Mouse (Mus musculus) liver, embryonic 14.5 days (tissue): ENCODE data around the gene Serpinh1. TPM values are rescaled to one million over a fixed set of nuclear protein-coding genes. Genes with fewer than 3 reads are reported as not detected.

Source experiments
- ATAC-seq: fragments of 200-750 bp; cut with Nextera tagmentation; 2 replicates; pipeline ENCODE4 v1.8.0; 2017; ENCODE audit warnings: moderate number of reproducible peaks, mild to moderate bottlenecking, moderate library complexity; ENCODE audit not compliant: insufficient read depth
- DNase-seq, 3 experiments: peaks; one replicate each; pipeline ENCODE4 v3.0.0-alpha.2; 2012 to 2013; ENCODE audit warnings: low read depth in 3 of 3, low spot score in 3 of 3
- H3K27ac ChIP-seq: fragments of 300-500 bp; sonication (generic); 2 replicates; pipeline ENCODE4 v1.5.1; 2014; ENCODE audit warnings: moderate library complexity, mild to moderate bottlenecking, control low read depth, inconsistent platforms
- H3K27me3 ChIP-seq: fragments of 300-500 bp; sonication (generic); 2 replicates; pipeline ENCODE4 v1.6.1; 2014; ENCODE audit warnings: mild to moderate bottlenecking, low read length, moderate library complexity; ENCODE audit not compliant: control insufficient read depth, insufficient read depth
- H3K36me3 ChIP-seq: fragments of 300-500 bp; sonication (generic); replicated peaks from 2 replicates; pipeline ENCODE4 v1.6.1; 2014; ENCODE audit warnings: low read depth; ENCODE audit not compliant: control insufficient read depth, insufficient read depth
- H3K4me1 ChIP-seq, 2 experiments: fragments of 200-500 bp in 1 of 2; fragments of 300-500 bp in 1 of 2; sonication (generic) in 1 of 2; replicated peaks; 2 replicates each; pipeline ENCODE4 v1.6.1; 2012 to 2014; ENCODE audit warnings: antibody characterized with exemption in 1 of 2, inconsistent platforms in 1 of 2, low read length in 1 of 2; ENCODE audit not compliant: control insufficient read depth in 2 of 2, insufficient read depth in 2 of 2
- H3K4me2 ChIP-seq: fragments of 300-500 bp; sonication (generic); 2 replicates; pipeline ENCODE4 v1.6.1; 2014; ENCODE audit warnings: low read depth, mild to moderate bottlenecking, control low read depth, moderate library complexity
- H3K4me3 ChIP-seq, 2 experiments: fragments of 200-500 bp in 1 of 2; fragments of 300-500 bp in 1 of 2; sonication (generic) in 1 of 2; 2 replicates each; pipeline ENCODE4 v1.5.1; 2012 to 2014; ENCODE audit warnings: low read depth in 2 of 2, low read length in 2 of 2, mild to moderate bottlenecking in 2 of 2, control low read depth in 1 of 2, inconsistent platforms in 1 of 2, moderate library complexity in 1 of 2; ENCODE audit not compliant: insufficient read depth in 1 of 2
- H3K9ac ChIP-seq: fragments of 300-500 bp; sonication (generic); replicated peaks from 2 replicates; pipeline ENCODE4 v1.6.1; 2014; ENCODE audit warnings: mild to moderate bottlenecking, control low read depth, moderate library complexity
- H3K9me3 ChIP-seq: fragments of 300-500 bp; sonication (generic); 2 replicates; pipeline ENCODE4 v1.6.1; 2016; ENCODE audit warnings: low read length, mixed read lengths; ENCODE audit not compliant: control insufficient read depth
- CTCF ChIP-seq: IDR thresholded peaks from 2 replicates; pipeline ENCODE4 v1.5.1; 2016; ENCODE audit warnings: antibody characterized with exemption, low read depth, control low read depth
- EP300 ChIP-seq: IDR thresholded peaks from 2 replicates; pipeline ENCODE4 v1.6.1; 2016; ENCODE audit warnings: antibody characterized with exemption, low read depth
- WGBS: fragments of 180-500 bp; shearing (Covaris S2); extraction: QIAGEN DNeasy Blood & Tissue Kit; methylation state at CpG from one replicate; pipeline ENCODE4 v1.1.7; 2014; ENCODE audit not compliant: insufficient replicate concordance; 5-methylcytosine and 5-hydroxymethylcytosine counted together
- polyA plus RNA-seq, 2 experiments: library from polyadenylated mRNA; depleted of rRNA in 1 of 2; stranded (reverse) in 1 of 2; unstranded in 1 of 2; fragments of >200 nt; fragmentation: Nextera tagmentation in 1 of 2; extraction: Ambion mirVana in 1 of 2; gene quantifications; 2 replicates each; pipeline versions ENCODE4 v1.2.1 to v1.2.3; 2012 to 2014

The Serpinh1 gene
- 34.5 and 34.9 TPM in 2 replicates for polyA plus RNA-seq (2012; rRNA removed)
- polyA plus RNA-seq (2014; fragmentation: Nextera tagmentation; extraction: Ambion mirVana), result 23.3 and 23.4 TPM in 2 replicates

DNA sequence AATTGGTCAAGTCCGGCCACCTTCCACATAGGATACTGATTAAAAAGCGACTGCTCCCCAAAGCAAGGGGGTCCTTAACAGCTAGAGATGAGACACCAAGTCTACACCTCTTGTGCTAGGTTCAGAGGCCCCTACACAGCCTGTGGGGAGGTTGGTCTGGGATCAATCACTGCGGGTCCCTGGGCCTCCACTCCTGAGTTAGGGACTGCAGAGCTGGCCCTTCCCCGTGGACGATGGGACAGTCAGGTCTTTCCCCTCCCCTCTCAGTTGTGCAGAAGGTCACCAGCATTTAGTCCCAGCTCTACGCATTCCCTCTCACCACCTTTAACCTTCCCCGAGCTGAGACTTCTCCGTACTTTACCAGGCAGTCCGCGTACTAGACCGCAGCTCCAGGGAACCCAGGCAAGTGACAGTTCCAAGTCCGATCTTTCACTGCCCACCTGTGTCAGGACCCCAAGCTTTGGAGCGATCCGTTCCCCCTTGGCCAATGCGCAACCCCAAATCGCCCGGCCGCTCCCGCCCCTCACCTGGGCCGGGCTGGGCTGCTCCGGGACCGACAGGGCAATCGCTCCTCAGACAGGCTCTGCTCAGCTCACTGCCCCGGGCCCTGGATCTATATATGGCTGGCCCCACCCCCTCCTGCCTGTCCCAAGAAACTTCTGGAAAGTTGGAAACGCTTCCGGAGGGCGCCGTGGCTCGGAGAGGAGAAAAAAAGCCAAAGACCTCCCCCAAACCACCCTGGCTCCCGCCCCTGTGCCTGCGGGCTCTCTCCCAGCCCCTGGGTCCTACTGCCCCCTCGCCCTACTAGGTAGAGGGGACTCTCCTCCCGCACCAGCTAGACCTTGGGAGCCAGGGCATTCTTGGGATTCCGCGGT is at the start of gene Serpinh1:
Gene Serpinh1 (minus strand): TSS at position 714 of the 875 bp plus-strand sequence.
- Histone ChIP-seq H3K4me1 (peaks cover 0 to 2% of the 10 kb centered on the region in 2 experiments; a peak in 1 of 4 replicates), H3K4me3 (peak within 1 kb of the TSS; percentile 34 to 68), H3K27me3 (peaks cover 6% of the 10 kb centered on the region), H3K4me2 (peak within 1 kb of the TSS; percentile 43), H3K36me3 (no peaks in the 10 kb centered on the region), H3K9ac (no peak within 1 kb of the TSS), H3K27ac (no peak within 1 kb of the TSS), H3K9me3 (no peaks in the 10 kb centered on the region)
- ATAC-seq (peak; percentile 41; the same call in 1 of the 2 replicates), DNase-seq (no peak)
- WGBS, result 3% methylated on average over 34 of the region's 35 CpGs
- no peak for TF ChIP-seq CTCF
- TF ChIP-seq EP300, result no peak

DNA sequence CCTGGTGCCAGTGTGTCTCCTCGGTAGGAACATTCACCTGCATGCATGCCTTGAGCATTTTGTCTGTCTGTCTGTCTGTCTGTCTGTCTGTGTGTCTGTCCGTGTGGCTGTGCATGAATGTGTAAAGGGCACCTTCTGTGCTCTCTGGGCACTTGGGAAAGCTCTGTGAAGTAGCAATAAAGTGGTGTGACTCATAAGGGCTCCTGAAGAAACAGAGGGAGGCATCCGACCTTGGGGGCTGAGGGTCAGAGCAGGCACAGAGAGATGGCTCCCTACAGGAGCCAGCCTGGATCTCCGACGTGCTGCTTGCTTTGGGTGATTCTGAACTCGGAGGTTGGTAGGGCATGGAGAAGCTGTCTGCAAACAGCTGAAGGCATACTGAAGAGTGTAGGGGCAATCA is 49.4 kb upstream of the Serpinh1 start:
- Histone ChIP-seq H3K4me3 (no peak overlapping the region), H3K36me3 (no peaks in the 10 kb centered on the region), H3K27me3 (no peaks in the 10 kb centered on the region), H3K27ac (no peak overlapping the region), H3K4me2 (no peak overlapping the region), H3K4me1 (peaks cover 0 to 5% of the 10 kb centered on the region in 2 experiments; a peak in 1 of 4 replicates), H3K9ac (no peak overlapping the region), H3K9me3 (no peaks in the 10 kb centered on the region)
- DNase-seq, result no peak
- ATAC-seq, result no peak
- TF ChIP-seq CTCF (no peak), EP300 (no peak)
- 56% methylated on average over 6 of the region's 6 CpGs for WGBS

DNA sequence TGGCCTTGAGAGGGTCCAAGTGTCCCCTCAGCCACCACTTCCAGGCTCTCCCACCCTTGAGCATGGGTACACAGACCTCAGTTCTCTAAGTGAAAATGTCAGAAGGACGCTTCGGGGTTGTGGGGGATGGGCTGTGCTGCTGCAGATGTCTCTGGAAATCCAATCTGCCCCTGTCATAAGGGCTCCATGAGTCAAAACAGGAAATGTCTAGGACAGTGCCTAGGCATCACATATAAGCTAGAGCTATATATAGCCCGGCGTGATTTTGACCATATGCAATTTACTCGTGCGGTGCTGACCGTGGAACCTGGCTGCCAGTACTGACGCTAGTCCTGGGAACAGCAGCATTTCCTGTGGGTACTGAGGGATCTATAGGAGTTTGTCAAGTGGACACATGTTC is 48.3 kb upstream of the Serpinh1 start:
- H3K4me2 ChIP-seq, result no peak overlapping the region
- WGBS, result 20% methylated on average over 8 of the region's 8 CpGs
- 0 out of 4 replicates have a peak, but pooled peaks cover 0 to 2% of the 10 kb centered on the region in 2 experiments for H3K4me1 ChIP-seq
- H3K9ac ChIP-seq, result no peak overlapping the region
- no peaks in the 10 kb centered on the region for H3K27me3 ChIP-seq
- H3K36me3 ChIP-seq, result no peaks in the 10 kb centered on the region
- H3K4me3 ChIP-seq, result no peak overlapping the region
- no peaks in the 10 kb centered on the region for H3K9me3 ChIP-seq
- TF ChIP-seq CTCF (no peak), EP300 (no peak)
- DNase-seq (no peak), ATAC-seq (no peak)
- H3K27ac ChIP-seq, result no peak overlapping the region

DNA sequence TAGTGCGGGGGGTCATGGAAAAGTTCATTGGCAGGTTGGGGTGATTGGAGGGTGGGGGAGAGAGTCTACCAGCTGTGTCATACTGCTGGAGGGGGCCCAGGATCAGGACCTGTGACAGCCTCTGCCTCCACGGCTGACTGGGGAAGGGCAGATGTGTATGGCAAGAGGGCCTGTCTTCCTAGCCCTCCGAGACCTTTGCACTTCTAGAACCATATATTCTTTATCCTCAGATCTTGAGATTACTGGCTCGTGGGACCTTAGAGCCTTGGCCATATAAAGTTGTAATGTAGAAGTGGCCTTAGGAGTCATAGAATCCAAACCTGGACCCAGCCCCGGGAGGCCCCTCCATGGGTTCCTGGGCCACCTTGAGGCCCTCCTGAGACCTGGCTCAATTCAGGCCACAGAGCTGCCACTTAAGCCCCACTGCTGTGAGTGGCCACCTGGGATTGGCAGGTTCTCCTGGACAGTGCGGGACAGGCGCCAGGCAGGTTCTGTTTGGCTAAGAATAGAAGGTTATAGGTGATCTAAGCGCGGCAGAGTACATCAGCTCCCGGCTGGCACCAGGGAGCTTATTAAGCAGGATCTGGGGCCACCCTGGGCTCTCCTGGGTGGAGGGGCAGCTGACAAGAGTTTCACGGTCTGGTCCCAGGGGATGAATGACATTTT is 44.1 kb upstream of the Serpinh1 start:
- 65% methylated on average over 11 of the region's 11 CpGs for WGBS
- Histone ChIP-seq H3K4me2 (no peak overlapping the region), H3K36me3 (no peaks in the 10 kb centered on the region), H3K9me3 (no peaks in the 10 kb centered on the region), H3K4me1 (0 out of 4 replicates have a peak, but pooled peaks cover 0 to 2% of the 10 kb centered on the region in 2 experiments), H3K4me3 (no peak overlapping the region), H3K27ac (no peak overlapping the region), H3K9ac (no peak overlapping the region), H3K27me3 (no peaks in the 10 kb centered on the region)
- TF ChIP-seq EP300 (no peak), CTCF (no peak)
- DNase-seq (no peak), ATAC-seq (no peak)
